Mouse (Mus musculus) forebrain, embryonic 13.5 days (tissue): ENCODE results near the gene Csrp2. TPM values are rescaled to one million over a fixed set of nuclear protein-coding genes. Genes with fewer than 3 reads are reported as not detected.

Experiments
- ATAC-seq: fragments of 200-750 bp; cut with Nextera tagmentation; 2 replicates; pipeline ENCODE4 v1.8.0; 2017
- H3K27ac ChIP-seq: fragments of 300-500 bp; sonication (generic); 2 replicates; pipeline ENCODE4 v1.5.1; 2015; ENCODE audit warnings: inconsistent platforms, mild to moderate bottlenecking, moderate library complexity
- H3K27me3 ChIP-seq: fragments of 300-500 bp; sonication (generic); 2 replicates; pipeline ENCODE4 v1.6.1; 2015; ENCODE audit warnings: mild to moderate bottlenecking, inconsistent platforms
- H3K36me3 ChIP-seq: fragments of 300-500 bp; sonication (generic); 2 replicates; pipeline ENCODE4 v1.6.1; 2015; ENCODE audit warnings: mild to moderate bottlenecking, inconsistent platforms; ENCODE audit not compliant: poor library complexity, severe bottlenecking
- H3K4me1 ChIP-seq: fragments of 300-500 bp; sonication (generic); 2 replicates; pipeline ENCODE4 v1.6.1; 2015; ENCODE audit warnings: inconsistent platforms
- H3K4me2 ChIP-seq: fragments of 300-500 bp; sonication (generic); 2 replicates; pipeline ENCODE4 v1.6.1; 2015; ENCODE audit warnings: inconsistent platforms, mild to moderate bottlenecking, moderate library complexity
- H3K4me3 ChIP-seq: fragments of 300-500 bp; sonication (generic); 2 replicates; pipeline ENCODE4 v1.5.1; 2015; ENCODE audit warnings: mild to moderate bottlenecking, inconsistent platforms
- H3K9ac ChIP-seq: fragments of 300-500 bp; sonication (generic); 2 replicates; pipeline ENCODE4 v1.6.1; 2015; ENCODE audit warnings: mild to moderate bottlenecking, inconsistent platforms
- H3K9me3 ChIP-seq: fragments of 300-500 bp; sonication (generic); replicated peaks from 2 replicates; pipeline ENCODE4 v1.6.1; 2016; ENCODE audit warnings: inconsistent platforms
- WGBS: fragments of 180-500 bp; shearing (Covaris S2); methylation state at CpG from one replicate; pipeline ENCODE4 v1.1.7; 2015; 5-methylcytosine and 5-hydroxymethylcytosine counted together
- polyA plus RNA-seq: library from polyadenylated mRNA; unstranded; fragments of >200 nt; fragmentation: Nextera tagmentation; extraction: Ambion mirVana; gene quantifications from 2 replicates; pipeline ENCODE4 v1.2.1, GENCODE M21; 2015

The Csrp2 gene
- polyA plus RNA-seq, 1 experiment from 2014 or later, result 159 TPM

GRCm38 (mm10) chr10:110977379-110977778, 57.8 kb downstream of the Csrp2 start:
- ATAC-seq, result no peak
- Histone ChIP-seq H3K9me3 (no peaks in the 10 kb centered on the region), H3K27ac (no peak overlapping the region), H3K27me3 (no peaks in the 10 kb centered on the region), H3K4me3 (no peak overlapping the region), H3K4me1 (no peaks in the 10 kb centered on the region), H3K9ac (no peak overlapping the region), H3K36me3 (peaks cover 33% of the 10 kb centered on the region), H3K4me2 (no peak overlapping the region)
- WGBS, result 46% methylated on average over 2 of the region's 2 CpGs

GRCm38 (mm10) chr10:110979431-110979830, 59.8 kb downstream of the Csrp2 start:
- Histone ChIP-seq H3K9ac (no peak overlapping the region), H3K36me3 (peaks cover 24% of the 10 kb centered on the region), H3K4me1 (no peaks in the 10 kb centered on the region), H3K4me2 (no peak overlapping the region), H3K27me3 (no peaks in the 10 kb centered on the region), H3K9me3 (no peaks in the 10 kb centered on the region), H3K27ac (no peak overlapping the region), H3K4me3 (no peak overlapping the region)
- WGBS, result 93% methylated on average over 2 of the region's 2 CpGs
- ATAC-seq, result no peak

- H3K4me2 ChIP-seq, result no peak overlapping the region
- peaks cover 24% of the 10 kb centered on the region for H3K36me3 ChIP-seq
- H3K4me1 ChIP-seq, result no peaks in the 10 kb centered on the region
- H3K4me3 ChIP-seq, result no peak overlapping the region
- no peaks in the 10 kb centered on the region for H3K27me3 ChIP-seq
- no peaks in the 10 kb centered on the region for H3K9me3 ChIP-seq
- WGBS, result 96% methylated on average over 6 of the region's 6 CpGs
- no peak overlapping the region for H3K27ac ChIP-seq
- no peak overlapping the region for H3K9ac ChIP-seq
- no peak for ATAC-seq
These were observed 60.9 kb downstream of the Csrp2 start for GRCm38 (mm10) chr10:110980441-110980840.

GRCm38 (mm10) chr10:110982771-110983170, 63.2 kb downstream of the Csrp2 start:
- no peaks in the 10 kb centered on the region for H3K9me3 ChIP-seq
- H3K9ac ChIP-seq, result no peak overlapping the region
- no peak for ATAC-seq
- no peak overlapping the region for H3K4me2 ChIP-seq
- no peaks in the 10 kb centered on the region for H3K27me3 ChIP-seq
- H3K4me1 ChIP-seq, result no peaks in the 10 kb centered on the region
- peaks cover 24% of the 10 kb centered on the region for H3K36me3 ChIP-seq
- H3K4me3 ChIP-seq, result no peak overlapping the region
- WGBS, result 90% methylated on average over 4 of the region's 4 CpGs
- H3K27ac ChIP-seq, result no peak overlapping the region

- 93% methylated on average over 17 of the region's 17 CpGs for WGBS
These were observed 67.1 kb downstream of the Csrp2 start for GRCm38 (mm10) chr10:110986682-110987081.

More at GRCm38 (mm10) chr10:110986682-110987081, 67.1 kb downstream of the Csrp2 start:
- Histone ChIP-seq H3K4me1 (peaks cover 3% of the 10 kb centered on the region), H3K4me2 (no peak overlapping the region), H3K27me3 (no peaks in the 10 kb centered on the region), H3K9ac (no peak overlapping the region), H3K36me3 (peaks cover 3% of the 10 kb centered on the region; the same call in 1 of the 2 replicates), H3K27ac (no peak overlapping the region), H3K9me3 (no peaks in the 10 kb centered on the region), H3K4me3 (no peak overlapping the region)
- ATAC-seq, result no peak

Other genes with a start within 250 kb of the Csrp2 start
- gene E2f7, start 174.3 kb upstream of the Csrp2 start, polyA plus RNA-seq, result 21.5 and 23.7 TPM in 2 replicates
- gene Zdhhc17, start 90.4 kb downstream of the Csrp2 start, polyA plus RNA-seq, result 46.0 and 46.9 TPM in 2 replicates
- gene Osbpl8, start 245.0 kb downstream of the Csrp2 start, polyA plus RNA-seq, result 17.0 and 17.3 TPM in 2 replicates